Mouse (Mus musculus) erythroblast, embryonic 14.5 days (primary cell): ENCODE measurements around the gene Selenbp1. TPM values are rescaled to one million over a fixed set of nuclear protein-coding genes. Genes with fewer than 3 reads are reported as not detected.

Experiments used
- H3K27me3 ChIP-seq: 2 replicates; pipeline ENCODE4 v1.6.1; 2012; ENCODE audit warnings: inconsistent platforms; ENCODE audit not compliant: control insufficient read depth
- H3K36me3 ChIP-seq: 2 replicates; pipeline ENCODE4 v1.6.1; 2012; ENCODE audit warnings: mild to moderate bottlenecking, inconsistent platforms; ENCODE audit not compliant: control insufficient read depth
- H3K4me1 ChIP-seq: 2 replicates; pipeline ENCODE4 v1.6.1; 2012; ENCODE audit warnings: inconsistent platforms; ENCODE audit not compliant: control insufficient read depth
- H3K4me3 ChIP-seq: replicated peaks from 2 replicates; pipeline ENCODE3; 2012; ENCODE audit warnings: moderate library complexity, mild to moderate bottlenecking, inconsistent platforms
- H3K9me3 ChIP-seq: 2 replicates; pipeline ENCODE4 v1.6.1; 2012; ENCODE audit warnings: low read length, inconsistent platforms, mixed read lengths; ENCODE audit not compliant: control insufficient read depth
- GATA1 ChIP-seq: IDR thresholded peaks from 2 replicates; pipeline ENCODE4 v1.6.1; 2012; ENCODE audit warnings: low read length, inconsistent platforms, mixed read lengths
- TAL1 ChIP-seq: IDR thresholded peaks from 3 replicates; pipeline ENCODE4 v1.6.1; 2012; ENCODE audit warnings: low read length, inconsistent platforms, mixed read lengths
- polyA plus RNA-seq: library from polyadenylated mRNA; stranded (reverse); fragments of >175 nt; gene quantifications from 2 replicates; pipeline ENCODE4 v1.2.3, GENCODE M21; 2012

Gene Selenbp1
- polyA plus RNA-seq, 1 experiment = 0.64 TPM

- Histone ChIP-seq H3K4me1 (peaks cover 25% of the 10 kb centered on the region), H3K9me3 (no peaks in the 10 kb centered on the region), H3K36me3 (peaks cover 17% of the 10 kb centered on the region), H3K27me3 (no peaks in the 10 kb centered on the region), H3K4me3 (peak within 1 kb of the TSS; percentile 93)
- TF ChIP-seq TAL1 (no peak), GATA1 (no peak)
Measured at GRCm38 (mm10) chr3:94974528-94975422, 41.9 kb downstream of the Selenbp1 start, which contains the start of gene Pi4kb. TSS of gene Pi4kb (plus strand) at chr3:94974731.

DNA sequence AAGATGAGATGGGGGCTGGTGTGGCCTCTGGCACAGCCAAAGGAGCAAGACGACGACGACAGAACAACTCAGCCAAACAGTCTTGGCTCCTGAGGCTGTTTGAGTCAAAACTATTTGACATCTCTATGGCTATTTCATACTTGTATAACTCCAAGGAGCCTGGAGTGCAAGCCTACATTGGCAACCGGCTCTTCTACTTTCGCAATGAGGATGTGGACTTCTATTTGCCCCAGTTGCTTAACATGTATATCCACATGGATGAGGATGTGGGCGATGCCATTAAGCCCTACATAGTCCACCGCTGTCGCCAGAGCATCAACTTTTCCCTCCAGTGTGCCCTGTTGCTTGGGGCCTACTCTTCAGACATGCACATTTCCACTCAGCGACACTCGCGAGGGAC, 51.5 kb downstream of the Selenbp1 start:
- Histone ChIP-seq H3K4me3 (no peak overlapping the region), H3K27me3 (no peaks in the 10 kb centered on the region), H3K9me3 (no peaks in the 10 kb centered on the region), H3K36me3 (peaks cover 76% of the 10 kb centered on the region), H3K4me1 (peaks cover 28% of the 10 kb centered on the region)
- TF ChIP-seq TAL1 (no peak), GATA1 (no peak)

DNA sequence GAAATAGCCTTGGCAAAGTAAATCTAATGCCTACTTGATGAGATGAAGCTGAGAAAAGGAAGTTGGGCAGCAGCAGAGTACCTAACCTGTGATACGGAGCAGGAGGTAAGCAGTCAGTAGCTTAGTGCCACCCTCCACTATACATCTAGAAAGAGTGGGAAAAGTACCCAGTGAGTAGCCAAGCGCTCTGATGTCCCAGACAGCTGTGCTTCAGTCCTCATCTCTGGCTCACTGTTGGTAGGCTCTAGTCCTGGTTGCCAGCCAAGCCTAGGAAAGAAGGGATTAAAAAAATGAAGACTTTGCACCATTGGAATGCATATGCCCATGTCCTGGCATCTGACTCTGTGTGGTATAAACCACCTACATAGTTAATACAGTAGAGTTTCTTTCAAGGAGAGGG, 52.7 kb downstream of the Selenbp1 start:
- TF ChIP-seq TAL1 (no peak), GATA1 (no peak)
- Histone ChIP-seq H3K4me3 (no peak overlapping the region), H3K36me3 (peaks cover 72% of the 10 kb centered on the region), H3K27me3 (no peaks in the 10 kb centered on the region), H3K9me3 (no peaks in the 10 kb centered on the region), H3K4me1 (peaks cover 28% of the 10 kb centered on the region)

DNA sequence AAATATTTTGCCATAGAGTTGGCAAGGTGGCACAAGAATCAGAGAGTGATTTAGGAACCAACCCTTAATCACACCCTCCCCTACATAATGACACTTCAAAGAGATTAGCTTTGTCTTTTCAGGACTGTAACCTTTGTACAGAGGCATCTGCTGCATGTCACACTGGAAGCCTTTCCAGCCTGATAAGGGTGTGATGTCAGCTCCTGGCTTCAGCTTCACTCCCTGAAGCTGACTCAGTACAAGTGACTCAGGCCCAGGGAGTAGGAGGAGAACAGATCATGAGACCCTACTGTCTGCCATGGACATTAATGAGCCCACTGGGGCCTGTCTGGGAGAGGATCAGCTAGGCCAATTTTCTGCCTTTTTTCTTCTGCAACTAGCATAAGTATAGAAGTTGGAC, 54.7 kb downstream of the Selenbp1 start:
- Histone ChIP-seq H3K36me3 (peaks cover 62% of the 10 kb centered on the region), H3K9me3 (no peaks in the 10 kb centered on the region), H3K4me1 (peaks cover 27% of the 10 kb centered on the region), H3K27me3 (no peaks in the 10 kb centered on the region), H3K4me3 (no peak overlapping the region)
- TF ChIP-seq TAL1 (no peak), GATA1 (no peak)

DNA sequence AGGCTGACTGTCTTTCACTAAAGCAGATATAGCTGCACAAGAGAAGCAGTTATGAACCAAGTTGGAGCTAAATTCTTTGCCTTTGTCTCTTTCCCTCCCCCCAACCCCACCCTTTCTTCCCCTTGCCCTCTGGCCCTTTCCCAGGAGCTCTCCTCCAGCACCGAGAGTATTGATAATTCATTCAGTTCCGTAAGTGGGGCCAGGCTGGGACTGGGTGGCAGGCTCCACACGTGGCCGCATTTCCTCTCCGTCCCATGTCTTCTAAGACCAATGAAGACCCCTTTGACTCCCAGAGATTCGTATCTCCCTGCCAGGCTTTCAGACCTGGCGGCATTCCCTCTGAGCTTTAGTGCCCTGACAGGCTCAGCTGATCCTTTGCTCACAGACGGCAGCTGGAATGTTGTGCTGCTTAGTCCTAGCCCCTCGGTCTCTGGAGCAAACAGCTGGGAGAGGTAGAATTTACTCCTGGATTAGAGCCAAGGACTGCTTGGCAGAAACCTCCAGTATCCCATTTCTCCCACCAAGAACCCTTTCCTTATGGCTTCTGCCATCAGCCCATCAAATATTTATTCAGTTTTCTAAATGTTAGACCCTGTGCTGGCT, 56.4 kb downstream of the Selenbp1 start:
- TF ChIP-seq TAL1 (no peak), GATA1 (no peak)
- peaks cover 64% of the 10 kb centered on the region for H3K36me3 ChIP-seq

More for the DNA sequence above, 56.4 kb downstream of the Selenbp1 start:
- Histone ChIP-seq H3K9me3 (no peaks in the 10 kb centered on the region), H3K4me1 (peaks cover 27% of the 10 kb centered on the region), H3K4me3 (no peak overlapping the region), H3K27me3 (no peaks in the 10 kb centered on the region)

Other genes starting within 250 kb of the Selenbp1 start
- gene Selenbp2, start 239.5 kb upstream of the Selenbp1 start, polyA plus RNA-seq = 0.05 TPM in 1 of 2 replicates, not detected in the other
- 0.02 and 0.04 TPM in 2 replicates for gene Cgn, start 146.6 kb upstream of the Selenbp1 start, polyA plus RNA-seq
- gene Pogz, start 95.5 kb upstream of the Selenbp1 start, polyA plus RNA-seq = 1.3 and 1.7 TPM in 2 replicates
- gene Psmb4, start 46.1 kb upstream of the Selenbp1 start, polyA plus RNA-seq = 16.8 TPM in 2 replicates
- not detected in 2 replicates for gene Rfx5, start 21.0 kb downstream of the Selenbp1 start, polyA plus RNA-seq
- 0.48 and 0.91 TPM in 2 replicates for gene Pi4kb, start 41.7 kb downstream of the Selenbp1 start, polyA plus RNA-seq
- 0.61 and 0.79 TPM in 2 replicates for gene Zfp687, start 82.4 kb downstream of the Selenbp1 start, polyA plus RNA-seq
- gene Psmd4, start 109.6 kb downstream of the Selenbp1 start, polyA plus RNA-seq = 17.0 and 20.7 TPM in 2 replicates
- 1.5 and 2.3 TPM in 2 replicates for gene Pip5k1a, start 173.9 kb downstream of the Selenbp1 start, polyA plus RNA-seq
- 16.8 and 18.2 TPM in 2 replicates for gene Vps72, start 178.0 kb downstream of the Selenbp1 start, polyA plus RNA-seq
- gene Tmod4, start 191.4 kb downstream of the Selenbp1 start, polyA plus RNA-seq = not detected in 2 replicates
- gene Scnm1, start 201.0 kb downstream of the Selenbp1 start, polyA plus RNA-seq = 0.63 and 0.86 TPM in 2 replicates
- gene Lysmd1, start 201.0 kb downstream of the Selenbp1 start, polyA plus RNA-seq = 0.90 and 1.1 TPM in 2 replicates
- 0.04 and 0.17 TPM in 2 replicates for gene Tnfaip8l2, start 209.3 kb downstream of the Selenbp1 start, polyA plus RNA-seq
- 0.01 and 0.04 TPM in 2 replicates for gene Sema6c, start 227.4 kb downstream of the Selenbp1 start, polyA plus RNA-seq